In the genomic region with DNA sequence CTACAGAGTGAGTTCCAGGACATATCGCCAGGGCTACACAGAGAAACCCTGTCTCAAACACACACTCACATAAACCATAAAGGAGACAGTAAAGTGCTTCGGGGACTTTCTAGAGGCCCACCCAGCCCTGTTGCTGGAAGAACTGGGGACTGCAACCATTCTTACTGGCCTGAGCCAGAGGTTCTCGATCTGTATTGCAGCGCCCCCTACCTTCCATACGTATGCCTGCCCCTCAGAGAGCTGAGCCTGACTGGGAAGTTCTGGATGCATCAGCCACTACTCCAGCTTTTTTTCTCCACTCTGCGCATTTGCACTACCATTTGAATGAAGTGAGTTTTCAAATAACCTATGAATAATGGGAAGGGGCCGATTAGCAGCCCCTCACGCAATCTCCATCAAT, we compare ENCODE assay signal across 8 mouse cellular contexts. TPM values are rescaled to one million over a fixed set of nuclear protein-coding genes. Genes with fewer than 3 reads are reported as not detected.
DNase-seq lines count a peak whose midpoint lies in the region; ATAC-seq and TF ChIP-seq lines count a peak whose summit lies in the region.
"Had no signal": no experiment of that assay in that cellular context is flagged by ENCODE, and none has a peak within 500 bp of the region (broad histone marks: within the 10 kb centered on the region; RNA-seq: fewer than 3 reads in every experiment).

No protein-coding gene starts in this region.

- peak; percentile 95 for ATAC-seq in megakaryocyte progenitor cell, adult 5-6 weeks (replicated peaks; ENCODE audit: poor library complexity)
- ATAC-seq in frontal cortex, adult (ENCODE audit: low TSS enrichment) = no peak

- no peaks in the 10 kb centered on the region for H3K4me1 ChIP-seq in ES-E14 (ENCODE audit: control insufficient read depth in 2 of 2, insufficient read depth in 2 of 2, low read length in 2 of 2, poor library complexity in 1 of 2)
- H3K4me1 ChIP-seq: embryonic facial prominence, embryonic 15.5 days had no signal

- no peak overlapping the region for H3K27ac ChIP-seq in ES-E14 (ENCODE audit: insufficient read depth, low read depth, low read length, poor library complexity, severe bottlenecking)
- H3K27ac ChIP-seq: embryonic facial prominence, embryonic 15.5 days had no signal

- no peak overlapping the region for H3K9ac ChIP-seq in ES-E14 (ENCODE audit: insufficient read depth, low read depth, low read length, poor library complexity, severe bottlenecking)
- H3K9ac ChIP-seq: embryonic facial prominence, embryonic 15.5 days had no signal

- no peak overlapping the region for H3K4me3 ChIP-seq in ES-E14 (ENCODE audit: insufficient read depth in 1 of 2, low read depth in 1 of 2, low read length in 2 of 2, poor library complexity in 1 of 2, severe bottlenecking in 1 of 2)
- H3K4me3 ChIP-seq: embryonic facial prominence, embryonic 15.5 days had no signal

- DNase-seq in kidney, adult 18-20 months = peak; percentile 47
- DNase-seq in kidney, adult 11 months = no peak
- DNase-seq in ES-E14 (ENCODE audit: low read depth, low spot score) = peak; percentile 57
- peak; percentile 44 for DNase-seq in c-Kit-positive CD71-positive TER-119-positive erythroid progenitor cells, embryonic 14.5 days (ENCODE audit: low spot score)
- DNase-seq in left cerebral cortex, adult 8-10 months (ENCODE audit: low spot score in 2 of 2) = no peak

- H3K9me3 ChIP-seq in ES-E14 (ENCODE audit: control insufficient read depth, insufficient read depth, low read depth, low read length) = no peaks in the 10 kb centered on the region
- H3K9me3 ChIP-seq: embryonic facial prominence, embryonic 15.5 days had no signal

- no peaks in the 10 kb centered on the region for H3K36me3 ChIP-seq in ES-E14 (ENCODE audit: control insufficient read depth, insufficient read depth, low read length, poor library complexity, severe bottlenecking)
- H3K36me3 ChIP-seq: embryonic facial prominence, embryonic 15.5 days had no signal

- in situ Hi-C loops in ES-E14 (cut with MboI; ENCODE audit: low sequenced_read_pairs in 2 of 2, unreplicated experiment in 2 of 2) = no loop called here

TF ChIP-seq in ES-E14, 5 proteins besides CTCF, POLR2A, EP300 and RAD21:
- TF ChIP-seq ZNF384 (IDR thresholded peaks at IDR 0.05; ENCODE audit: low read depth, low read length) (no peak), MAFK (IDR thresholded peaks at IDR 0.05; ENCODE audit: insufficient read depth, low read depth, low read length) (no peak), HCFC1 (IDR thresholded peaks at IDR 0.05; ENCODE audit: borderline replicate concordance, insufficient read depth, low read length) (no peak), ZC3H11A (IDR thresholded peaks at IDR 0.05; ENCODE audit: borderline replicate concordance, low read depth, low read length) (no peak; the same call in 1 of the 2 replicates), CHD2 (IDR thresholded peaks at IDR 0.05; ENCODE audit: low read depth, low read length) (no peak)

RNA-seq across cellular contexts. Expression of a gene that starts 13.2 kb away (rescaled TPM):
- total RNA-seq in ES-E14 (2012; rRNA removed) = 184 and 244 TPM in 2 replicates
- 28.6 and 31.3 TPM in 2 replicates for total RNA-seq in megakaryocyte progenitor cell, adult 5-6 weeks (2015)
- 20.6 and 25.8 TPM in 2 replicates for total RNA-seq in megakaryocyte progenitor cell, adult 5-6 weeks (2017)
- 10 to 100 TPM; 23.0 to 43.0 (median 30.6) TPM for total RNA-seq in left cerebral cortex, adult 8-10 months (2022)

RNA-seq across cellular contexts. Expression of a gene that starts 17.5 kb away (rescaled TPM):
- not detected in 2 replicates for total RNA-seq in ES-E14 (2012; rRNA removed)
- not detected in 2 replicates for total RNA-seq in megakaryocyte progenitor cell, adult 5-6 weeks (2015)
- total RNA-seq in megakaryocyte progenitor cell, adult 5-6 weeks (2017) = 1.3 TPM in 1 of 2 replicates, not detected in the other
- 1 to 10 TPM in 3 of 4 experiments, under 1 TPM in 1; 0.99 to 2.7 (median 1.9) TPM for total RNA-seq in left cerebral cortex, adult 8-10 months (2022)

RNA-seq across cellular contexts. Expression of a gene that starts 22.3 kb away (rescaled TPM):
- 43.6 and 66.6 TPM in 2 replicates for total RNA-seq in ES-E14 (2012; rRNA removed)
- total RNA-seq in megakaryocyte progenitor cell, adult 5-6 weeks (2015) = 16.3 and 18.7 TPM in 2 replicates
- total RNA-seq in megakaryocyte progenitor cell, adult 5-6 weeks (2017) = 16.5 and 17.1 TPM in 2 replicates
- 10 to 100 TPM in 2 of 4 experiments, 1 to 10 TPM in 2; 7.9 to 12.9 (median 9.4) TPM for total RNA-seq in left cerebral cortex, adult 8-10 months (2022)

RNA-seq across cellular contexts. Expression of a gene that starts 28.2 kb away (rescaled TPM):
- 20.1 and 34.3 TPM in 2 replicates for total RNA-seq in ES-E14 (2012; rRNA removed)
- 0.44 and 0.76 TPM in 2 replicates for total RNA-seq in megakaryocyte progenitor cell, adult 5-6 weeks (2015)
- total RNA-seq in megakaryocyte progenitor cell, adult 5-6 weeks (2017) = 0.25 TPM in 1 of 2 replicates, not detected in the other
- 10 to 100 TPM; 39.2 to 40.0 (median 39.6) TPM for total RNA-seq in left cerebral cortex, adult 8-10 months (2022)

RNA-seq across cellular contexts. Expression of a gene that starts 34.6 kb away (rescaled TPM):
- total RNA-seq in ES-E14 (2012; rRNA removed) = 18.8 and 28.6 TPM in 2 replicates
- total RNA-seq in megakaryocyte progenitor cell, adult 5-6 weeks (2015) = 11.6 and 12.2 TPM in 2 replicates
- 2.7 and 5.2 TPM in 2 replicates for total RNA-seq in megakaryocyte progenitor cell, adult 5-6 weeks (2017)
- 10 to 100 TPM; 49.0 to 56.6 (median 52.3) TPM for total RNA-seq in left cerebral cortex, adult 8-10 months (2022)

Comparison
In these comparisons a context has a peak if more than half of its experiments do, and no peak if none do; other contexts are left out.
1. DNase-seq: peak in kidney, adult 18-20 months (single experiment), ES-E14 (single experiment) and c-Kit-positive CD71-positive TER-119-positive erythroid progenitor cells, embryonic 14.5 days (single experiment); none in kidney, adult 11 months (single experiment) and left cerebral cortex, adult 8-10 months (0 of 2).